Mouse (Mus musculus): Measurements from ENCODE around the gene Cyp8b1. TPM values are rescaled to one million over a fixed set of nuclear protein-coding genes. Genes with fewer than 3 reads are reported as not detected.

Cyp8b1 gene
- polyA plus RNA-seq, 1 experiment from 2014 or later = 0.63 TPM

GRCm38 (mm10) chr9:121890441-121890941 is 25.6 kb downstream of the Cyp8b1 start:
- WGBS (ENCODE audit: insufficient replicate concordance) = 24% methylated on average over 18 of the region's 18 CpGs
- Histone ChIP-seq H3K9me3 (replicated peaks) (no peaks in the 10 kb centered on the region), H3K4me2 (0 out of 2 replicates have a peak overlapping the region, but pooled peaks have one; percentile 17), H3K36me3 (no peaks in the 10 kb centered on the region), H3K27me3 (no peaks in the 10 kb centered on the region), H3K4me1 (replicated peaks) (peaks cover 12% of the 10 kb centered on the region), H3K27ac (no peak overlapping the region), H3K9ac (no peak overlapping the region), H3K4me3 (replicated peaks) (no peak overlapping the region)
- ATAC-seq (ENCODE audit: low read depth) = no peak
- DNase-seq = no peak

DNA sequence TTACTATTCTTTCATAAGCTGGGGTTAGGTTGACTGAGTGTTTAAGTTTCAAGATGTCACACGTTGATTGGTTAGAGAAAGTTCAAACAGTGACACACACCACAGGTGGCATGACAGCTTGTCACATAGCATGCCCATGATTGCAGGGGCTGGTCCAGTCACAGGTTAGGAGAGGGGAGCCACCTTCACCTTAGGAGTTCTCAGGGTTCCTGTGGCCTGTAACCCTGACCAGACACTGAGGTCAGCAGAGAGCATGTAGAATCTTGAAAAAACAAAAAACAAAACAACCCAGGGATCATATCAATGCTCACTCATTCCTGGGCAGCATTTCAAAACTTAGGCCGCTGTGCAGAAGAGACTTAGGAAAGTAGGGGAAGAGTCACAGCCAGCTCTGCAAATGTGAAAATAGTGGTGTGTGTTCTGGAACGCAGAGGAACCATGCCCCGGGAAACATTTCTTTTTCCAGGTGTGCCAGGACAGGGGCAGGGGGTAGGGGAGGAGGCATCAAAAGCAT is 26.1 kb downstream of the Cyp8b1 start:
- Histone ChIP-seq H3K27me3 (no peaks in the 10 kb centered on the region), H3K36me3 (no peaks in the 10 kb centered on the region), H3K4me3 (replicated peaks) (no peak overlapping the region), H3K4me2 (no peak overlapping the region), H3K4me1 (replicated peaks) (peaks cover 12% of the 10 kb centered on the region), H3K9me3 (replicated peaks) (no peaks in the 10 kb centered on the region), H3K27ac (no peak overlapping the region), H3K9ac (no peak overlapping the region)
- DNase-seq (no peak), ATAC-seq (ENCODE audit: low read depth) (no peak)
- WGBS (ENCODE audit: insufficient replicate concordance) = 57% methylated on average over 4 of the region's 4 CpGs

DNA sequence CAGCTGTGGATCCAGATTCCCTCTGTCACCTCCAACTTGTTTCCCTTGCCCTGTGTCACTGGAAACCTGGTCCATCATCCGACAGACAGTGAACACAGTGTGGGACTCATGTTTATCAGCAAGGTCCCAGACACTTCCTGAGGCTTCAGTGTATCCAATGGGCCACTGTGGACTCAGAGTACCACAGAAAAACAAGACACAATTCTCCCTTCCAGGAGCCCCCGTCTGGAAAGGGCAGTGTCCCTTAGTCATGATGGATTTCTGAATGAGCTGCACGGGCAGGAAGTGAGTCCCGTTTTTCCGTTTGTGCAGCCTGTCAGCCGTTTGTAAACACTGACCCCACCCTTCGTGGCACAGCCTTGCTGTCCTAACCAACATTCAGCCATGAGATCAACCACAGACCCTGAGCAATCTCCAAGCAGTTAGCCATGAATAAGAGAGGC is 34.1 kb downstream of the Cyp8b1 start:
- H3K9ac ChIP-seq = no peak overlapping the region
- WGBS (ENCODE audit: insufficient replicate concordance) = 9% methylated on average over 7 of the region's 7 CpGs
- no peak overlapping the region for H3K4me3 ChIP-seq (replicated peaks)
- H3K27me3 ChIP-seq = no peaks in the 10 kb centered on the region
- peaks cover 13% of the 10 kb centered on the region for H3K4me1 ChIP-seq (replicated peaks)
- no peak for DNase-seq
- no peaks in the 10 kb centered on the region for H3K9me3 ChIP-seq (replicated peaks)
- H3K27ac ChIP-seq = no peak overlapping the region
- no peak overlapping the region for H3K4me2 ChIP-seq
- no peaks in the 10 kb centered on the region for H3K36me3 ChIP-seq
- peak; percentile 68 for ATAC-seq (ENCODE audit: low read depth)

- no peak for DNase-seq
- 57% methylated on average over 6 of the region's 6 CpGs for WGBS (ENCODE audit: insufficient replicate concordance)
- Histone ChIP-seq H3K27me3 (no peaks in the 10 kb centered on the region), H3K4me1 (replicated peaks) (peaks cover 13% of the 10 kb centered on the region), H3K27ac (no peak overlapping the region), H3K36me3 (no peaks in the 10 kb centered on the region), H3K9me3 (replicated peaks) (no peaks in the 10 kb centered on the region), H3K4me3 (replicated peaks) (no peak overlapping the region), H3K4me2 (no peak overlapping the region), H3K9ac (no peak overlapping the region)
- ATAC-seq (ENCODE audit: low read depth) = no peak
Measured at GRCm38 (mm10) chr9:121881301-121881700, 34.8 kb downstream of the Cyp8b1 start.

GRCm38 (mm10) chr9:121880840-121881239 is 35.3 kb downstream of the Cyp8b1 start:
- H3K4me1 ChIP-seq (replicated peaks) = peaks cover 13% of the 10 kb centered on the region
- ATAC-seq (ENCODE audit: low read depth) (no peak; the same call in 1 of the 2 replicates), DNase-seq (peak; percentile 32)
- H3K9me3 ChIP-seq (replicated peaks) = no peaks in the 10 kb centered on the region
- H3K27me3 ChIP-seq = no peaks in the 10 kb centered on the region
- WGBS (ENCODE audit: insufficient replicate concordance) = 20% methylated on average over 14 of the region's 14 CpGs
- H3K4me2 ChIP-seq = no peak overlapping the region
- no peak overlapping the region for H3K27ac ChIP-seq
- H3K36me3 ChIP-seq = no peaks in the 10 kb centered on the region
- H3K4me3 ChIP-seq (replicated peaks) = no peak overlapping the region
- H3K9ac ChIP-seq = no peak overlapping the region

GRCm38 (mm10) chr9:121877052-121877740 is 38.9 kb downstream of the Cyp8b1 start:
- Histone ChIP-seq H3K4me3 (replicated peaks) (no peak overlapping the region), H3K9me3 (replicated peaks) (no peaks in the 10 kb centered on the region), H3K27ac (no peak overlapping the region), H3K4me2 (no peak overlapping the region), H3K36me3 (no peaks in the 10 kb centered on the region), H3K9ac (no peak overlapping the region), H3K27me3 (no peaks in the 10 kb centered on the region), H3K4me1 (replicated peaks) (peaks cover 13% of the 10 kb centered on the region)
- no peak for ATAC-seq (ENCODE audit: low read depth)
- DNase-seq = peak; percentile 19
- WGBS (ENCODE audit: insufficient replicate concordance) = 14% methylated on average over 3 of the region's 3 CpGs

DNA sequence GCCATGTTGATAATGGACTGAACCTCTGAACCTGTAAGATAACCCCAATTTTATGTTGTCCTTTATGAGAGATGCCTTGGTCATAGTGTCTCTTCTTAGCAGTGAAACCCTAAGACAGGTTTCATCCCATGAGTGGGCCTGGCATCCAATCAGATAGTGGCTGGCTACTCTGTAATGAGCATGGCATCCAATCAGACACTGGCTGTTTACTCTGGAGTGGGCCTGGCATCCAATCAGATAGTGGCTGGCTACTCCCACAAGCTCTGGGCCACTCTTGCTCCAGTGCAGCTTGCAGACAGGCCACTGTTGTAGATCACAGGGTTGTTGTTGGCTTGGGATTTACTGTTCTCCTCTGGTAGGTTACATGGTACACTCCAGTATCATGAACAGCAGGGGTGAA is 42.5 kb downstream of the Cyp8b1 start:
- no peak overlapping the region for H3K9ac ChIP-seq
- no peaks in the 10 kb centered on the region for H3K9me3 ChIP-seq (replicated peaks)
- no peaks in the 10 kb centered on the region for H3K4me1 ChIP-seq (replicated peaks)
- H3K27me3 ChIP-seq = no peaks in the 10 kb centered on the region
- H3K4me3 ChIP-seq (replicated peaks) = no peak overlapping the region
- no peak overlapping the region for H3K27ac ChIP-seq
- no peak for DNase-seq
- H3K36me3 ChIP-seq = no peaks in the 10 kb centered on the region
- peak; percentile 39; the same call in 1 of the 2 replicates for ATAC-seq (ENCODE audit: low read depth)
- no peak overlapping the region for H3K4me2 ChIP-seq

- Histone ChIP-seq H3K9ac (no peak overlapping the region), H3K27ac (no peak overlapping the region), H3K36me3 (no peaks in the 10 kb centered on the region), H3K27me3 (no peaks in the 10 kb centered on the region), H3K4me1 (replicated peaks) (no peaks in the 10 kb centered on the region), H3K4me2 (no peak overlapping the region), H3K9me3 (replicated peaks) (no peaks in the 10 kb centered on the region), H3K4me3 (replicated peaks) (no peak overlapping the region)
- WGBS (ENCODE audit: insufficient replicate concordance) = 50% methylated on average over 2 of the region's 2 CpGs
- no peak for ATAC-seq (ENCODE audit: low read depth)
- no peak for DNase-seq
Measured at GRCm38 (mm10) chr9:121872062-121872683, 43.9 kb downstream of the Cyp8b1 start.

GRCm38 (mm10) chr9:121869973-121870515 is 46.1 kb downstream of the Cyp8b1 start:
- H3K4me3 ChIP-seq (replicated peaks) = no peak overlapping the region
- H3K4me1 ChIP-seq (replicated peaks) = no peaks in the 10 kb centered on the region
- DNase-seq (no peak), ATAC-seq (ENCODE audit: low read depth) (no peak)
- no peaks in the 10 kb centered on the region for H3K36me3 ChIP-seq
- H3K27ac ChIP-seq = no peak overlapping the region
- WGBS (ENCODE audit: insufficient replicate concordance) = 36% methylated on average over 4 of the region's 4 CpGs
- no peak overlapping the region for H3K9ac ChIP-seq
- no peaks in the 10 kb centered on the region for H3K27me3 ChIP-seq
- H3K4me2 ChIP-seq = no peak overlapping the region
- H3K9me3 ChIP-seq (replicated peaks) = no peaks in the 10 kb centered on the region

GRCm38 (mm10) chr9:121869432-121869831 is 46.7 kb downstream of the Cyp8b1 start:
- no peaks in the 10 kb centered on the region for H3K9me3 ChIP-seq (replicated peaks)
- H3K27me3 ChIP-seq = no peaks in the 10 kb centered on the region
- no peak overlapping the region for H3K9ac ChIP-seq
- no peaks in the 10 kb centered on the region for H3K36me3 ChIP-seq
- H3K4me1 ChIP-seq (replicated peaks) = no peaks in the 10 kb centered on the region
- H3K4me2 ChIP-seq = no peak overlapping the region
- H3K27ac ChIP-seq = no peak overlapping the region
- no peak for ATAC-seq (ENCODE audit: low read depth)
- DNase-seq = no peak
- 77% methylated on average over 5 of the region's 5 CpGs for WGBS (ENCODE audit: insufficient replicate concordance)
- H3K4me3 ChIP-seq (replicated peaks) = no peak overlapping the region

GRCm38 (mm10) chr9:121868236-121868635 is 47.9 kb downstream of the Cyp8b1 start:
- no peaks in the 10 kb centered on the region for H3K36me3 ChIP-seq
- DNase-seq (no peak), ATAC-seq (ENCODE audit: low read depth) (no peak)
- H3K4me3 ChIP-seq (replicated peaks) = no peak overlapping the region
- H3K27ac ChIP-seq = no peak overlapping the region
- H3K9ac ChIP-seq = no peak overlapping the region
- no peaks in the 10 kb centered on the region for H3K4me1 ChIP-seq (replicated peaks)
- no peaks in the 10 kb centered on the region for H3K9me3 ChIP-seq (replicated peaks)
- no peaks in the 10 kb centered on the region for H3K27me3 ChIP-seq
- no peak overlapping the region for H3K4me2 ChIP-seq
- WGBS (ENCODE audit: insufficient replicate concordance) = 66% methylated on average over 6 of the region's 6 CpGs
